Mouse (Mus musculus) testis, adult 2 months (tissue): ENCODE measurements around the gene Rbm45.

Source experiments
- CTCF ChIP-seq: fragments of 200-500 bp; IDR thresholded peaks from 2 replicates; pipeline ENCODE4 v1.5.1; 2012; ENCODE audit warnings: low read depth, mild to moderate bottlenecking, inconsistent platforms, low read length, moderate library complexity; ENCODE audit not compliant: control insufficient read depth, insufficient read depth, insufficient replicate concordance
- POLR2A ChIP-seq: fragments of 200-500 bp; IDR thresholded peaks from 2 replicates; pipeline ENCODE4 v1.6.1; 2012; ENCODE audit warnings: low read depth, mild to moderate bottlenecking, inconsistent platforms, low read length, moderate library complexity; ENCODE audit not compliant: control insufficient read depth

- no peak for TF ChIP-seq CTCF
- TF ChIP-seq POLR2A: no peak
These were observed 8.9 kb downstream of the Rbm45 start for GRCm38 (mm10) chr2:76378646-76379045.
